Mouse (Mus musculus): Measurements from ENCODE around the gene Btrc. TPM values are rescaled to one million over a fixed set of nuclear protein-coding genes. Genes with fewer than 3 reads are reported as not detected.
A peak's percentile ranks its signal among the peaks of the same experiment; 100 is the strongest.
"Not testable (repeated sequence)": the region's sequence is repeated elsewhere in the genome, so short reads cannot be mapped to it uniquely, and the experiment has no call there.

The Btrc gene
- 67.7 and 72.7 TPM in 2 replicates for polyA plus RNA-seq (2015; fragmentation: Nextera tagmentation; extraction: Ambion mirVana)

- no peaks in the 10 kb centered on the region for H3K9me3 ChIP-seq
- peak within 1 kb of the TSS; percentile 97 for H3K27ac ChIP-seq (replicated peaks)
- under 1% methylated on average over 41 of the region's 42 CpGs for WGBS
- peak within 1 kb of the TSS; percentile 76 for H3K4me3 ChIP-seq
- H3K27me3 ChIP-seq, result no peaks in the 10 kb centered on the region
- peaks cover 32% of the 10 kb centered on the region for H3K4me1 ChIP-seq (replicated peaks)
- H3K36me3 ChIP-seq, result peaks cover 9% of the 10 kb centered on the region; the same call in 1 of the 2 replicates
- peak within 1 kb of the TSS; percentile 76 for H3K4me2 ChIP-seq
- peak within 1 kb of the TSS; percentile 92 for H3K9ac ChIP-seq
- peak; percentile 99 for ATAC-seq (ENCODE audit: low read depth)
Measured at GRCm38 (mm10) chr19:45363384-45363926, at the start of gene Btrc. Btrc (plus strand) TSS chr19:45363734.

DNA sequence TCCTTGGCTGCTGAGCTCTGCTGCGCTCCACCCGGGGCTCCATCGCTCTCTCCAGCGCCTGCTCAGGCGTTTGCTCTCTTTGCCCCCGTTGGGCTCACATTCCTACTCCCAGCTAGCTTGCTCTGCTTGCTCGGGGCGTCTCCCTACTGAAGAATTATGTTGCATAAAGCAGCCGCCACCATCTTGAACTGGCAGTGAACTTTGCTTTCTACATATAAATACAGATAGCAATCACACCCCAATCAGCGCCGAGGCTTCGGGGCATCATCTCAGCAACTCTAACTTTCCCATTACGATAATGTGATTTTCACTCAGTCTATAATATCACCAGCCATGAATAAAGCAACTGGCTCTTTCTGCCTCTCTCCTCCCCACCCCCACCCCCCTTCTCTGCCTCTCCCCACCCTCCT is 46.1 kb upstream of the Btrc start:
- WGBS, result 19% methylated on average over 13 of the region's 13 CpGs

GRCm38 (mm10) chr19:45321062-45321461 is 42.5 kb upstream of the Btrc start:
- no peak overlapping the region for H3K4me2 ChIP-seq
- H3K4me1 ChIP-seq (replicated peaks), result peaks cover 24% of the 10 kb centered on the region
- no peak overlapping the region for H3K27ac ChIP-seq (replicated peaks)
- no peaks in the 10 kb centered on the region for H3K9me3 ChIP-seq
- no peaks in the 10 kb centered on the region for H3K36me3 ChIP-seq
- no peak for ATAC-seq (ENCODE audit: low read depth)
- no peak overlapping the region for H3K9ac ChIP-seq
- 76% methylated on average over 5 of the region's 5 CpGs for WGBS
- no peaks in the 10 kb centered on the region for H3K27me3 ChIP-seq
- no peak overlapping the region for H3K4me3 ChIP-seq

More for the DNA sequence above, 46.1 kb upstream of the Btrc start:
- no peaks in the 10 kb centered on the region for H3K9me3 ChIP-seq
- no peak overlapping the region for H3K4me3 ChIP-seq
- H3K9ac ChIP-seq, result peak overlapping the region; percentile 57
- peak overlapping the region; percentile 36 for H3K4me2 ChIP-seq
- ATAC-seq (ENCODE audit: low read depth), result peak; percentile 66
- peak overlapping the region; percentile 89 for H3K27ac ChIP-seq (replicated peaks)
- no peaks in the 10 kb centered on the region for H3K36me3 ChIP-seq
- H3K4me1 ChIP-seq (replicated peaks), result peaks cover 36% of the 10 kb centered on the region
- H3K27me3 ChIP-seq, result no peaks in the 10 kb centered on the region

- Histone ChIP-seq H3K4me1 (replicated peaks) (peaks cover 31% of the 10 kb centered on the region), H3K27me3 (peaks cover 7% of the 10 kb centered on the region), H3K4me2 (no peak overlapping the region), H3K4me3 (no peak overlapping the region), H3K9me3 (no peaks in the 10 kb centered on the region), H3K36me3 (no peaks in the 10 kb centered on the region), H3K9ac (no peak overlapping the region), H3K27ac (replicated peaks) (peak overlapping the region; percentile 94)
- ATAC-seq (ENCODE audit: low read depth), result no peak
- 29% methylated on average over 3 of the region's 3 CpGs for WGBS
Measured at GRCm38 (mm10) chr19:45329039-45329438, 34.5 kb upstream of the Btrc start.

- Histone ChIP-seq H3K4me1 (replicated peaks) (peaks cover 31% of the 10 kb centered on the region), H3K27ac (replicated peaks) (peak overlapping the region; percentile 94), H3K36me3 (no peaks in the 10 kb centered on the region), H3K9ac (peak overlapping the region; percentile 60), H3K4me3 (no peak overlapping the region; the same call in 1 of the 2 replicates), H3K4me2 (peak overlapping the region; percentile 40), H3K27me3 (peaks cover 7% of the 10 kb centered on the region), H3K9me3 (no peaks in the 10 kb centered on the region)
- peak; percentile 80 for ATAC-seq (ENCODE audit: low read depth)
- 3% methylated on average over 24 of the region's 24 CpGs for WGBS
Measured at GRCm38 (mm10) chr19:45329748-45330298, 33.7 kb upstream of the Btrc start.

DNA sequence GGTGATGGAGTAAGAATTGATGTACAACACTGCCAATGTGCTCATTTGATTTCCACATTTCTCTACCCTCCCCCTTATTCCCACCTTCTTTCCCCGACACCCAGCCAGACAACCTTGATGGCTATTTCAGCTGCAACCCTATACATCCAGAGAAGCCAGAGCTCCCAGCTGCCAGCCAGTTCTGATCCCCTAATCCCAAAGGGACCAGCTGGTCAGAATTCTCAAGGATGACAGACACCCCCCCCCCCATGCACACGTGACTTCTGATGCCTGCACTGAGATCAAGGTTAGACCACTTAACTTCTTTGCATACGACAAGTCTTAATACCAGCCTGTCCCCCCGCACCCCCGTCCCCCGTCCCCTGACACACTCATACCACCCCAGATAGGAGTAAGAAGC is 26.8 kb upstream of the Btrc start:
- ATAC-seq (ENCODE audit: low read depth), result no peak
- Histone ChIP-seq H3K9ac (no peak overlapping the region), H3K4me2 (no peak overlapping the region), H3K27me3 (no peaks in the 10 kb centered on the region), H3K36me3 (no peaks in the 10 kb centered on the region), H3K27ac (replicated peaks) (peak overlapping the region; percentile 89), H3K9me3 (no peaks in the 10 kb centered on the region), H3K4me3 (no peak overlapping the region), H3K4me1 (replicated peaks) (peaks cover 29% of the 10 kb centered on the region)
- WGBS, result 79% methylated on average over 6 of the region's 6 CpGs

DNA sequence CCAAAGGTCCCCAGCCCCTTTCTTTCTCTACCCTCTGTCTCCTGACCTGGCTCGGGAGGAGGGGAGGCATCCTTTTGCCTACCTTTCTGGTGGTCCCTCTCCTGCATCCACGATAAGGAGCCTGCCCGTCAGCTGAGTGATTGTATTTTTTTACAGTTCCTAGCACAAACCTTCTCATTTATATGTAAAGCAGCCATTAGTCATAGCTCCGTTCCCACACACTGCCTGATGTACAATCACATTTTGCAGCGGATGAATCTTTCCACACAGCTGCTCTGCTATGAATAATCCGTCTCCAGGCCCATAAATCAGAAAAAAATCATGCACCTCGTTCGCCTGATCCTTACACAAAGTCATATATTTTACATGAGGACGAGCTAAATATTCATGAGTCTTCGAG is 25.4 kb upstream of the Btrc start:
- peaks cover 29% of the 10 kb centered on the region for H3K4me1 ChIP-seq (replicated peaks)
- H3K27me3 ChIP-seq, result no peaks in the 10 kb centered on the region
- peak overlapping the region; percentile 1; the same call in 1 of the 2 replicates for H3K4me3 ChIP-seq
- ATAC-seq (ENCODE audit: low read depth), result peak; percentile 73
- 18% methylated on average over 10 of the region's 10 CpGs for WGBS
- peak overlapping the region; percentile 25 for H3K4me2 ChIP-seq
- H3K27ac ChIP-seq (replicated peaks), result peak overlapping the region; percentile 89
- peak overlapping the region; percentile 5; the same call in 1 of the 2 replicates for H3K9ac ChIP-seq
- H3K36me3 ChIP-seq, result no peaks in the 10 kb centered on the region
- no peaks in the 10 kb centered on the region for H3K9me3 ChIP-seq

- H3K4me3 ChIP-seq, result no peak overlapping the region
- no peaks in the 10 kb centered on the region for H3K9me3 ChIP-seq
- no peak for ATAC-seq (ENCODE audit: low read depth)
- H3K27me3 ChIP-seq, result no peaks in the 10 kb centered on the region
- H3K27ac ChIP-seq (replicated peaks), result no peak overlapping the region
- WGBS, result 79% methylated on average over 5 of the region's 5 CpGs
- no peaks in the 10 kb centered on the region for H3K36me3 ChIP-seq
- H3K4me2 ChIP-seq, result no peak overlapping the region
- 0 out of 2 replicates have a peak, but pooled peaks cover 4% of the 10 kb centered on the region for H3K4me1 ChIP-seq (replicated peaks)
- no peak overlapping the region for H3K9ac ChIP-seq
Measured at GRCm38 (mm10) chr19:45343941-45344340, 19.6 kb upstream of the Btrc start.

GRCm38 (mm10) chr19:45348188-45348587 is 15.3 kb upstream of the Btrc start:
- no peak overlapping the region for H3K9ac ChIP-seq

DNA sequence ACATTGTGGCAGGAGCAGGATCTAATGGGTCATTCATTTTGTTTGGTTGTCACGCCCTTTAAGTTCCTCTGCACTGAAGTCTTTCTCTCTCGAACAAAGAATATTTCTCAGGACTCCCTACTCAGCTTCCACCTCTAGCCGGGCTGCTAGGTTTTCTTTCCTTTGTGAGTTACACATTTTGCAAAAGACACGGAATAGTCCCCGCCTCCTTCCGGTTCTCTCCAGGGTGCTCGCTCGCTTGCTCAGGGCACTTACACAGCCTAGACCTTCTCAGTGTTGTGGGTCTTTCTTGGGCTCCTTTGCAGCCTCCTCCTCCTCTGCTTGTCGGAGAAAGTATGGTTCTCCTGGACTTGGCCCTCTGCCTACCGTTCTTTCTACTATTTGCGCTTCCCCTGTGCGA is 13.1 kb upstream of the Btrc start:
- ATAC-seq (ENCODE audit: low read depth), result no peak
- Histone ChIP-seq H3K4me1 (replicated peaks) (no peaks in the 10 kb centered on the region), H3K4me2 (no peak overlapping the region), H3K36me3 (no peaks in the 10 kb centered on the region), H3K9me3 (no peaks in the 10 kb centered on the region), H3K9ac (no peak overlapping the region), H3K27ac (replicated peaks) (no peak overlapping the region), H3K27me3 (no peaks in the 10 kb centered on the region), H3K4me3 (no peak overlapping the region)
- WGBS, result 65% methylated on average over 12 of the region's 12 CpGs

More at GRCm38 (mm10) chr19:45348188-45348587, 15.3 kb upstream of the Btrc start:
- no peak overlapping the region for H3K4me2 ChIP-seq
- H3K4me3 ChIP-seq, result no peak overlapping the region
- 64% methylated on average over 4 of the region's 4 CpGs for WGBS
- no peaks in the 10 kb centered on the region for H3K27me3 ChIP-seq
- ATAC-seq (ENCODE audit: low read depth), result no peak
- no peaks in the 10 kb centered on the region for H3K36me3 ChIP-seq
- no peaks in the 10 kb centered on the region for H3K9me3 ChIP-seq
- H3K4me1 ChIP-seq (replicated peaks), result no peaks in the 10 kb centered on the region
- H3K27ac ChIP-seq (replicated peaks), result 0 out of 2 replicates have a peak overlapping the region, but pooled peaks have one; percentile 9

DNA sequence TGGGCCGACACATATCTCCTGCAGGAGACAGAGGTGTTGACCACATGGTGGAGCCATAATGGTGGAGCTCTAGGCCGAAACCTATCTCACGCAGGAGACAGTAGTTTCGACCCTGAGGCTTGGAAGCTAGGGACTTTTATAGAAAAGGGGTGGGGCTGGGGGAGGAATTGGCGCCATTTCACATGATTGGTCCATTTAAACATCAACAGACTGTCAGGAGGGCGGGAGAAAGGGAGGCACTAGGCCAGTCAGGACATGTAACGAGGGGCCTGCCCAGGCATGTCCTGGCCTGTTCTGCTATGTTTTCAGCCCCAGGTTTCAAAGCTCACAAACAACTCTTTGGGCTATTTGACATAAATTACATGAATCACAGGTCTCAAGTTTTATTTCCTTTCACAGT is 10.8 kb upstream of the Btrc start:
- not testable (repeated sequence) for H3K27me3 ChIP-seq; H3K36me3 ChIP-seq; H3K4me1 ChIP-seq (replicated peaks); H3K9ac ChIP-seq; H3K9me3 ChIP-seq; H3K4me2 ChIP-seq; H3K4me3 ChIP-seq; H3K27ac ChIP-seq (replicated peaks); ATAC-seq (ENCODE audit: low read depth)
- 85% methylated on average over 7 of the region's 7 CpGs for WGBS

GRCm38 (mm10) chr19:45355678-45356077 is 7.9 kb upstream of the Btrc start:
- Histone ChIP-seq H3K36me3 (no peaks in the 10 kb centered on the region), H3K4me1 (replicated peaks) (no peaks in the 10 kb centered on the region), H3K27ac (replicated peaks) (no peak overlapping the region), H3K4me2 (no peak overlapping the region), H3K9me3 (no peaks in the 10 kb centered on the region), H3K9ac (no peak overlapping the region), H3K4me3 (no peak overlapping the region), H3K27me3 (no peaks in the 10 kb centered on the region)
- ATAC-seq (ENCODE audit: low read depth), result no peak
- 80% methylated on average over 6 of the region's 6 CpGs for WGBS

DNA sequence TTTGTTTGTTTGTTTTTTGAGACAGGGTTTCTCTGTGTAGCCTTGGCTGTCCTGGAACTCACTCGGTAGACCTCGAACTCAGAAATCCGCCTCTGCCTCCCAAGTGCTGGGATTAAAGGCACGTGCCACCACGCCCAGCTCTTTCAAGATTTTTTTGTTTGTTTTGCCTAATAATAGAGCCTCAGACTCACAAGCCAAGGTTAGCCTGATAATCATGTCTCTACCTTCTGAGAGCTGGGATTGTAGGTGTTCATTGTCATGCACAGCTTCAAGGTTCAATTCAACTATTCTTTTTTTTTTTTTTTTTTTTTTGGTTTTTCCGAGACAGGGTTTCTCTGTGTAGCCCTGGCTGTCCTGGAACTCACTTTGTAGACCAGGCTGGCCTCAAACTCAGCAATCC is 6.7 kb upstream of the Btrc start:
- not testable (repeated sequence) for H3K4me3 ChIP-seq; ATAC-seq (ENCODE audit: low read depth); H3K9ac ChIP-seq; H3K27ac ChIP-seq (replicated peaks); H3K36me3 ChIP-seq; H3K4me1 ChIP-seq (replicated peaks); H3K9me3 ChIP-seq; H3K27me3 ChIP-seq; H3K4me2 ChIP-seq
- WGBS, result 79% methylated on average over 6 of the region's 6 CpGs

All from neural tube, embryonic 13.5 days (tissue).